Comparison of ENCODE assay signal across 11 mouse cellular contexts in genomic region chr9:25177201-25177600, GRCm38 (mm10). TPM values are rescaled to one million over a fixed set of nuclear protein-coding genes. Genes with fewer than 3 reads are reported as not detected.
DNase-seq lines count a peak whose midpoint lies in the region; ATAC-seq and TF ChIP-seq lines count a peak whose summit lies in the region.
"Had no signal": no experiment of that assay in that cellular context is flagged by ENCODE, and none has a peak within 500 bp of the region (broad histone marks: within the 10 kb centered on the region; RNA-seq: fewer than 3 reads in every experiment).

No protein-coding gene starts in this region.

- peaks cover 21% of the 10 kb centered on the region for H3K4me1 ChIP-seq in heart, adult 2 months (ENCODE audit: control insufficient read depth, insufficient read depth, low read length)
- H3K4me1 ChIP-seq in heart, embryonic 10.5 days, result peaks cover 32% of the 10 kb centered on the region
- peaks cover 46% of the 10 kb centered on the region for H3K4me1 ChIP-seq in heart, embryonic 15.5 days (replicated peaks)
- H3K4me1 ChIP-seq in kidney, postnatal 0 days (replicated peaks; ENCODE audit: insufficient read depth, low read length), result no peaks in the 10 kb centered on the region
- H3K4me1 ChIP-seq: hindbrain, embryonic 10.5 days had no signal

- ATAC-seq in heart, embryonic 15.5 days (replicated peaks; ENCODE audit: insufficient number of reproducible peaks, insufficient read depth, low FRiP score, low read depth), result no peak
- no peak for ATAC-seq in kidney, postnatal 0 days (replicated peaks; ENCODE audit: low FRiP score, low read depth)
- ATAC-seq: forebrain, embryonic 14.5 days had no signal

- TF ChIP-seq POLR2A in heart, adult 2 months (IDR thresholded peaks at IDR 0.05; ENCODE audit: insufficient read depth, low read depth, low read length), result no peak

- TF ChIP-seq EP300 in heart, adult 2 months (IDR thresholded peaks at IDR 0.05; ENCODE audit: insufficient read depth, low read depth, low read length), result 0 out of 2 replicates have a peak, but pooled peaks have one; percentile 24

- H3K4me2 ChIP-seq in heart, embryonic 15.5 days, result no peak overlapping the region
- no peak overlapping the region for H3K4me2 ChIP-seq in kidney, postnatal 0 days (ENCODE audit: low read length)
- H3K4me2 ChIP-seq: limb, embryonic 13.5 days had no signal

- no peaks in the 10 kb centered on the region for H3K79me2 ChIP-seq in heart, adult 2 months (replicated peaks; ENCODE audit: control insufficient read depth, insufficient read depth, low read length)

- H3K36me3 ChIP-seq in heart, adult 2 months (ENCODE audit: control insufficient read depth, insufficient read depth, low read length), result peaks cover 27% of the 10 kb centered on the region
- no peaks in the 10 kb centered on the region for H3K36me3 ChIP-seq in heart, embryonic 10.5 days
- no peaks in the 10 kb centered on the region for H3K36me3 ChIP-seq in heart, embryonic 15.5 days
- no peaks in the 10 kb centered on the region for H3K36me3 ChIP-seq in kidney, postnatal 0 days (ENCODE audit: insufficient read depth, low read length)
- H3K36me3 ChIP-seq: hindbrain, embryonic 10.5 days; limb, embryonic 13.5 days had no signal

- no peaks in the 10 kb centered on the region for H3K27me3 ChIP-seq in heart, adult 2 months (ENCODE audit: control insufficient read depth, insufficient read depth, low read length)
- no peaks in the 10 kb centered on the region for H3K27me3 ChIP-seq in heart, embryonic 10.5 days (ENCODE audit: insufficient read depth, poor library complexity, severe bottlenecking)
- no peaks in the 10 kb centered on the region for H3K27me3 ChIP-seq in heart, embryonic 15.5 days
- no peaks in the 10 kb centered on the region for H3K27me3 ChIP-seq in kidney, postnatal 0 days (ENCODE audit: insufficient read depth, low read length)
- H3K27me3 ChIP-seq: limb, embryonic 13.5 days had no signal

- H3K9ac ChIP-seq in heart, adult 2 months (ENCODE audit: low read depth, low read length), result no peak overlapping the region
- no peak overlapping the region for H3K9ac ChIP-seq in heart, embryonic 15.5 days
- H3K9ac ChIP-seq in kidney, postnatal 0 days (ENCODE audit: low read depth, low read length), result no peak overlapping the region
- H3K9ac ChIP-seq: limb, embryonic 13.5 days had no signal

- H3K9me3 ChIP-seq in heart, embryonic 10.5 days, result no peaks in the 10 kb centered on the region
- no peaks in the 10 kb centered on the region for H3K9me3 ChIP-seq in heart, embryonic 15.5 days (replicated peaks)
- no peaks in the 10 kb centered on the region for H3K9me3 ChIP-seq in kidney, postnatal 0 days (replicated peaks; ENCODE audit: low read length)
- H3K9me3 ChIP-seq: hindbrain, embryonic 10.5 days; limb, embryonic 13.5 days had no signal

- peak in 1 of 2 experiments; percentile 56 for DNase-seq in heart, adult 2 months
- no peak for DNase-seq in heart, embryonic 10.5 days (ENCODE audit: low spot score)
- peak; percentile 83 for DNase-seq in adipocyte (ENCODE audit: low spot score)
- DNase-seq in kidney, postnatal 0 days (ENCODE audit: low spot score), result peak; percentile 77
- DNase-seq in urinary bladder, postnatal 10 days (ENCODE audit: low spot score), result no peak
- no peak for DNase-seq in thymus, postnatal 14 days
- DNase-seq: right cerebral cortex, postnatal 25 days had no signal

- 42% methylated on average over 5 of the region's 5 CpGs for WGBS in heart, adult 2 months
- WGBS in heart, embryonic 10.5 days, result 86% methylated on average over 5 of the region's 5 CpGs
- 66% methylated on average over 5 of the region's 5 CpGs for WGBS in heart, embryonic 15.5 days
- WGBS in kidney, postnatal 0 days, result 69% methylated on average over 5 of the region's 5 CpGs

- TF ChIP-seq CTCF in heart, adult 2 months (IDR thresholded peaks at IDR 0.05), result no peak
- TF ChIP-seq CTCF in kidney, postnatal 0 days (IDR thresholded peaks at IDR 0.05; ENCODE audit: low read depth), result no peak

- intact Hi-C loops in heart, adult 2 months (cut with DNase I), result loop anchor here (5.0 kb wide), 1 partner anchor 35 kb away; no protein-coding TSS in a partner anchor

- H3K4me3 ChIP-seq in heart, adult 2 months, result no peak overlapping the region
- no peak overlapping the region for H3K4me3 ChIP-seq in heart, embryonic 10.5 days
- H3K4me3 ChIP-seq in heart, embryonic 15.5 days, result no peak overlapping the region
- no peak overlapping the region for H3K4me3 ChIP-seq in kidney, postnatal 0 days (replicated peaks; ENCODE audit: low read depth, low read length)
- H3K4me3 ChIP-seq: hindbrain, embryonic 10.5 days; limb, embryonic 13.5 days had no signal

- peak overlapping the region; percentile 80 for H3K27ac ChIP-seq in heart, adult 2 months
- no peak overlapping the region for H3K27ac ChIP-seq in heart, embryonic 10.5 days
- H3K27ac ChIP-seq in heart, embryonic 15.5 days, result peak overlapping the region; percentile 83
- H3K27ac ChIP-seq in kidney, postnatal 0 days, result no peak overlapping the region
- H3K27ac ChIP-seq: hindbrain, embryonic 10.5 days; limb, embryonic 13.5 days had no signal

RNA-seq across cellular contexts. Expression of gene Herpud2, which starts 25.6 kb away (rescaled TPM):
- total RNA-seq in heart, adult 2 months (2021), result 10 to 100 TPM; 34.6 to 38.9 TPM
- 24.9 and 27.1 TPM in 2 replicates for polyA plus RNA-seq in heart, adult 2 months (2012; rRNA removed)
- 23.7 and 25.6 TPM in 2 replicates for polyA plus RNA-seq in heart, embryonic 10.5 days (2016; fragmentation: Nextera tagmentation; extraction: Ambion mirVana)
- polyA plus RNA-seq in heart, embryonic 15.5 days (2015; fragmentation: Nextera tagmentation; extraction: Ambion mirVana), result 29.2 and 33.2 TPM in 2 replicates
- polyA plus RNA-seq in kidney, postnatal 0 days (2015; fragmentation: Nextera tagmentation; extraction: Ambion mirVana), result 33.5 and 36.7 TPM in 2 replicates

Comparison
In these comparisons a context has a peak if more than half of its experiments do, and no peak if none do; other contexts are left out.
1. H3K27ac ChIP-seq: peak in heart, adult 2 months (single experiment) and heart, embryonic 15.5 days (single experiment); none in heart, embryonic 10.5 days (single experiment) and kidney, postnatal 0 days (single experiment).
2. DNase-seq: peak in adipocyte (single experiment) and kidney, postnatal 0 days (single experiment); none in heart, embryonic 10.5 days (single experiment), urinary bladder, postnatal 10 days (single experiment) and thymus, postnatal 14 days (single experiment).